Mouse (Mus musculus): ENCODE measurements around the gene Gm7137. TPM values are rescaled to one million over a fixed set of nuclear protein-coding genes. Genes with fewer than 3 reads are reported as not detected.
"Not testable (repeated sequence)": the region's sequence is repeated elsewhere in the genome, so short reads cannot be mapped to it uniquely, and the experiment has no call there.

Gm7137 gene
- not detected in 2 replicates for polyA plus RNA-seq (2015; fragmentation: Nextera tagmentation; extraction: Ambion mirVana)

DNA sequence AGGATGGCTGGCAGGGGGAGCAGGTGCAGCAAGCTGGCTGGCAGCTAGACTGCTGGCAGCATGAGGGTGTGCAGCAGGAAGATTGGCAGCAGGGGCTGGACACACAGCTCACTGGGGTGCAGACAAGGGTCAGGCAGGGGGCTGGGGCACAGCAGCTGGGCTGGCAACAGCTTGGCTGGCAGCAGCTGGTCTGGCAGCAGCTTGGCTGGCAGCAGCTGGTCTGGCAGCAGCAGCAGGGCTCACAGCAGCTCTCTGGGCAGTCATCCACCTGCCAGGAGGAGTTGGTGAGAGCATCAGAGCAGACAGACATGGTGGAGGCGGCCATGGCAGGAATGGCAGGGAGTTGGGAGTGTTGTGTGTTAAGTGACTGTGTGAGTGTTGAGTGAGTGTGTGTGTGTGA, at the start of gene Gm7137:
Gm7137 (minus strand) TSS at position 325 of the 400 bp plus-strand sequence.
- not testable (repeated sequence) for ATAC-seq (ENCODE audit: low read depth)

DNA sequence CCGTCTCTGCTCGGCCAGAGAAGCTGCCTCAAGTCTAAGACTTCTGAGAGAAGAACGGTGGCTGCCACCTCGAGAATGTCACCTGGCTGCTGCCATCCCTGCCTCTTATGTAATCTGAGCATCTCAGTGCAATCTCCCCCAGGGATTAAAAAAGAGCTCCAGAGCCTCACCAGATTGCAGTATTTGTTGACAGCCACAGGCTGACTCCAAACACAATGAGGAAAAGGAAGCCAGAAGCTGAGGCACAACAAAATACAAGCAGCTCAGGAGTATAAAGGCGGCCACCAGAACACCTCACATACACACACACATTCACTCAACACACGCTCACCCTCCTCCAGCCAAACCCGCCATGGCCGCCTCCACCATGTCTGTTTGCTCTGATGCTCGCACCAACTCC, 47.6 kb upstream of the Gm7137 start, which contains the start of gene Krtap10-10:
Krtap10-10 (plus strand) TSS at position 301 of the 400 bp plus-strand sequence.
- Histone ChIP-seq H3K36me3 (ENCODE audit: control insufficient read depth, insufficient read depth) (no peaks in the 10 kb centered on the region), H3K9ac (ENCODE audit: low read depth, low read length) (no peak within 1 kb of the TSS), H3K9me3 (replicated peaks; ENCODE audit: control insufficient read depth, low read length) (no peaks in the 10 kb centered on the region), H3K4me2 (ENCODE audit: low read depth, low read length) (no peak within 1 kb of the TSS), H3K4me1 (ENCODE audit: control insufficient read depth, low read depth, low read length) (no peaks in the 10 kb centered on the region), H3K27ac (ENCODE audit: low read length) (no peak within 1 kb of the TSS), H3K4me3 (ENCODE audit: low read depth, low read length) (no peak within 1 kb of the TSS), H3K27me3 (ENCODE audit: control insufficient read depth, insufficient read depth, low read depth, low read length) (no peaks in the 10 kb centered on the region)
- WGBS (ENCODE audit: insufficient replicate concordance), result 48% methylated on average over 9 of the region's 9 CpGs
- ATAC-seq (ENCODE audit: low read depth), result no peak

More for the DNA sequence above, at the start of gene Gm7137:
- not testable (repeated sequence) for H3K4me3 ChIP-seq (ENCODE audit: low read depth, low read length); H3K27ac ChIP-seq (ENCODE audit: low read length); H3K27me3 ChIP-seq (ENCODE audit: control insufficient read depth, insufficient read depth, low read depth, low read length); H3K4me1 ChIP-seq (ENCODE audit: control insufficient read depth, low read depth, low read length); H3K9ac ChIP-seq (ENCODE audit: low read depth, low read length); H3K9me3 ChIP-seq (replicated peaks; ENCODE audit: control insufficient read depth, low read length); H3K4me2 ChIP-seq (ENCODE audit: low read depth, low read length); H3K36me3 ChIP-seq (ENCODE audit: control insufficient read depth, insufficient read depth)
- whole genome bisulfite sequencing (ENCODE audit: insufficient replicate concordance), result no CpG with 5 or more reads among the region's 1 CpGs

DNA sequence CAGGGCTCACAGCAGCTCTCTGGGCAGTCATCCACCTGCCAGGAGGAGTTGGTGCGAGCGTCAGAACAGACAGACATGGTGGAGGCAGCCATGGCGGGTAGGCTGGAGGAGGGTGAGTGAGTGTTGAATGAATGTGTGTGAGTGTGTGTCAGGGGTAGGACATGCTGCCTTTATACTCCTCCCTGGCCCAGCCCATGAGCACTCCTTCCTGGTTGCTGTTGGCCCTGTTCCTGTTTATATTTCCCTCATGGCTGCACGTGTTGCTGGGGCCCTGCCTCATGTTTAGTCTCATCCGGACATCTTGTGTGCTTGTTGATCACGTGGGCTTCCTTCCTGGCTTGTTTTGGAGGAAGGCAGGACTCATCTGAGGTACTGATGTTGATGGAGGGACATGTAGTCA, 39.0 kb upstream of the Gm7137 start, which contains the start of gene Krtap10-4:
Krtap10-4 (minus strand) TSS at position 145 of the 400 bp plus-strand sequence.
- Histone ChIP-seq H3K4me3 (ENCODE audit: low read depth, low read length) (no peak within 1 kb of the TSS), H3K27ac (ENCODE audit: low read length) (no peak within 1 kb of the TSS), H3K27me3 (ENCODE audit: control insufficient read depth, insufficient read depth, low read depth, low read length) (no peaks in the 10 kb centered on the region), H3K36me3 (ENCODE audit: control insufficient read depth, insufficient read depth) (no peaks in the 10 kb centered on the region), H3K4me1 (ENCODE audit: control insufficient read depth, low read depth, low read length) (no peaks in the 10 kb centered on the region), H3K9ac (ENCODE audit: low read depth, low read length) (no peak within 1 kb of the TSS), H3K9me3 (replicated peaks; ENCODE audit: control insufficient read depth, low read length) (no peaks in the 10 kb centered on the region), H3K4me2 (ENCODE audit: low read depth, low read length) (no peak within 1 kb of the TSS)
- ATAC-seq (ENCODE audit: low read depth), result no peak
- WGBS (ENCODE audit: insufficient replicate concordance), result 41% methylated on average over 6 of the region's 6 CpGs

DNA sequence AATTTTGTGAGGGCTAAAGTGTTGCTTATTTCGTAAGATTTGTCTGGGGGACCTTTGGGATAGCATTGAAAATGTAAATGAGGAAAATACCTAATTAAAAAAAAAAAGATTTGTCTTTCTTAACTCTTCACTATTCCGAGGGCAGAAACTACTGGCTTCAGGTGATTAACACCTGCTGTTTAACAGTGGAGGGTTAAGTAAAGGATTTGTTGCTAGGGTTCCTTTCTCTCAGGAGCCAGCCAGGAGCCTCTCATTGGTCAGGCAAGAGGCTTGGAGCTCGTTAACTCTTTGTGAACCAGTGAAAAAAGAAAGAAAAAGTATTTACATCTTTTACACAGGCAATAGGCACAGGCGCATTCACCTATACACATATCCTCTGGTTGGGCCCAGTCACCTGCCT, 31.2 kb upstream of the Gm7137 start:
- Histone ChIP-seq H3K4me3 (ENCODE audit: low read depth, low read length) (no peak overlapping the region), H3K9me3 (replicated peaks; ENCODE audit: control insufficient read depth, low read length) (no peaks in the 10 kb centered on the region), H3K27me3 (ENCODE audit: control insufficient read depth, insufficient read depth, low read depth, low read length) (no peaks in the 10 kb centered on the region), H3K27ac (ENCODE audit: low read length) (no peak overlapping the region), H3K4me2 (ENCODE audit: low read depth, low read length) (no peak overlapping the region), H3K36me3 (ENCODE audit: control insufficient read depth, insufficient read depth) (no peaks in the 10 kb centered on the region), H3K4me1 (ENCODE audit: control insufficient read depth, low read depth, low read length) (no peaks in the 10 kb centered on the region), H3K9ac (ENCODE audit: low read depth, low read length) (no peak overlapping the region)
- ATAC-seq (ENCODE audit: low read depth), result no peak
- WGBS (ENCODE audit: insufficient replicate concordance), result 46% methylated on average over 4 of the region's 4 CpGs

DNA sequence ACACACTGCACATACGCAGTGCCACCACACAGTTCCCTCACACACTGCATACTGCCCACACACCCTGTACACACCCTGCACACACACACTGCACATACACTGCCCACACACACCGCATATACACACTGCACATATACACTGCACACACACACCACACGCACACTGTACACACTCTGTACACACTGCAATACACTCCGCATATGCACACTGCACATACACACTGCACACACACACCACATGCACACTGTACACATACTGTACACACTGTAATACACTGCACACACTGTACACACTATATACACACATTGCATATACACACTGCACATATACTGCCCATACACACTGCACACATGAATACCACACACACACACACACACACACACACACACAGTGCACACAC, 30.5 kb upstream of the Gm7137 start:
- H3K4me2 ChIP-seq (ENCODE audit: low read depth, low read length), result no peak overlapping the region
- no peak for ATAC-seq (ENCODE audit: low read depth)
- no peak overlapping the region for H3K9ac ChIP-seq (ENCODE audit: low read depth, low read length)
- no peaks in the 10 kb centered on the region for H3K36me3 ChIP-seq (ENCODE audit: control insufficient read depth, insufficient read depth)
- 80% methylated on average over 4 of the region's 4 CpGs for WGBS (ENCODE audit: insufficient replicate concordance)
- H3K27me3 ChIP-seq (ENCODE audit: control insufficient read depth, insufficient read depth, low read depth, low read length), result no peaks in the 10 kb centered on the region
- no peak overlapping the region for H3K4me3 ChIP-seq (ENCODE audit: low read depth, low read length)
- no peak overlapping the region for H3K27ac ChIP-seq (ENCODE audit: low read length)
- H3K4me1 ChIP-seq (ENCODE audit: control insufficient read depth, low read depth, low read length), result no peaks in the 10 kb centered on the region
- no peaks in the 10 kb centered on the region for H3K9me3 ChIP-seq (replicated peaks; ENCODE audit: control insufficient read depth, low read length)

DNA sequence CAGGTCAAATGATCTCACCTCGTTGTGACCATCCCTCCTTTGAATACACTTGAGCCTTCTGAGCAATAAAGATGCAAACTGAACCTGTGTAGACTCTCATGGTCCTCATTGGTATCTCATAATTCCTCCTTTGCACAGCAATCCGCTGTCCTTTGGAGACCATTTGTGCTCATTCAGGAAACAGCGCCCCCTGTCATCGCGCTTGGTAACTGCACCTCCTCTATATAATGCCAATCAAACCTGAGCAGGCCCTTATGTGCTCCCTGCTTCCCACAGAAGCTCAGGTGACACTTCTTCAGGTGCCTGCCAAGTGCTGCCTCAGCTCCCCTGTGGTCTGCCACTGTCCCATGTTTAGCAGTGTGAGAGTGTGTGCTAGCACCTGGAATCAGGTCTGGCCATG, 27.5 kb upstream of the Gm7137 start:
- H3K9ac ChIP-seq (ENCODE audit: low read depth, low read length), result no peak overlapping the region
- no peaks in the 10 kb centered on the region for H3K36me3 ChIP-seq (ENCODE audit: control insufficient read depth, insufficient read depth)
- no peak for ATAC-seq (ENCODE audit: low read depth)
- no peak overlapping the region for H3K27ac ChIP-seq (ENCODE audit: low read length)
- WGBS (ENCODE audit: insufficient replicate concordance), result 30% methylated on average over 5 of the region's 5 CpGs
- H3K4me2 ChIP-seq (ENCODE audit: low read depth, low read length), result no peak overlapping the region
- no peaks in the 10 kb centered on the region for H3K9me3 ChIP-seq (replicated peaks; ENCODE audit: control insufficient read depth, low read length)
- no peaks in the 10 kb centered on the region for H3K4me1 ChIP-seq (ENCODE audit: control insufficient read depth, low read depth, low read length)
- no peak overlapping the region for H3K4me3 ChIP-seq (ENCODE audit: low read depth, low read length)
- no peaks in the 10 kb centered on the region for H3K27me3 ChIP-seq (ENCODE audit: control insufficient read depth, insufficient read depth, low read depth, low read length)

DNA sequence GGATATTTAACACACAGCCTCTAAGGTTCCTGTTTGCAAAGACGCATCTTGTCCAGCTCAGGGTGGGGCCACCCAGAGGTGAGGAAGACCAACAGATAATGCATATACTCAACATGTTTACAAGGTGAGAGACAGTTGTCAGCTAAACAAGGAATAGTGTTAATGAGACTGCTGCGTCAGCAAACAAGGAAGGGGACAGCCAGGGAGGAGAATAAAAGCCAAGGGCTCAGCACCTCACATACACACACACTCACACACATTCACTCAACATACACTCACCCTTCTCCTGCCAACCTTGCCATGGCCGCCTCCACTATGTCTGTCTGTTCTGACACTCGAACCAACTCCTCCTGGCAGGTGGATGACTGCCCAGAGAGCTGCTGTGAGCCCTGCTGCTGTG, 26.4 kb upstream of the Gm7137 start, which contains the start of gene Gm2696:
Gm2696 (plus strand) TSS at position 301 of the 400 bp plus-strand sequence.
- WGBS (ENCODE audit: insufficient replicate concordance), result 37% methylated on average over 4 of the region's 4 CpGs
- no peaks in the 10 kb centered on the region for H3K4me1 ChIP-seq (ENCODE audit: control insufficient read depth, low read depth, low read length)
- H3K4me3 ChIP-seq (ENCODE audit: low read depth, low read length), result no peak within 1 kb of the TSS
- H3K9ac ChIP-seq (ENCODE audit: low read depth, low read length), result no peak within 1 kb of the TSS
- H3K36me3 ChIP-seq (ENCODE audit: control insufficient read depth, insufficient read depth), result no peaks in the 10 kb centered on the region
- no peak within 1 kb of the TSS for H3K4me2 ChIP-seq (ENCODE audit: low read depth, low read length)
- H3K27me3 ChIP-seq (ENCODE audit: control insufficient read depth, insufficient read depth, low read depth, low read length), result no peaks in the 10 kb centered on the region
- ATAC-seq (ENCODE audit: low read depth), result no peak
- no peaks in the 10 kb centered on the region for H3K9me3 ChIP-seq (replicated peaks; ENCODE audit: control insufficient read depth, low read length)
- H3K27ac ChIP-seq (ENCODE audit: low read length), result no peak within 1 kb of the TSS

DNA sequence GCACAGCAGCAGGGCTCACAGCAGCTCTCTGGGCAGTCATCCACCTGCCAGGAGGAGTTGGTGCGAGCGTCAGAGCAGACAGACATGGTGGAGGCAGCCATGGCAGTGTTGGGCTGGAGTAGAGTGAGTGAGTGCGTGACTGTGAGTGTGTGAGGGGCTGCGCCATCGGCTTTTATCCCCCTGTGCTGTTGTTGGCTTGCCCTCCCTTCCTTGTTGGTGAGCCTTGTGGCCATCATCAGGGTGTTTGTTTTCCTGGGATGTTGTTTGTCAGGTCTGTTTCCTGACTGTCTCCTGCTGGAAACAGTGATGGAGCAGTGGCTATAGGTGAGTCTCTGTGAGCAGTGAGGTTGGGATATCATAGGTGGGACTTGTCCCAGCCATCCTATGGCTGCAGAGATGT, 23.7 kb upstream of the Gm7137 start, which contains the start of gene Gm9507:
Gm9507 (minus strand) TSS at position 101 of the 400 bp plus-strand sequence.
- H3K4me1 ChIP-seq (ENCODE audit: control insufficient read depth, low read depth, low read length), result no peaks in the 10 kb centered on the region
- no peak within 1 kb of the TSS for H3K4me2 ChIP-seq (ENCODE audit: low read depth, low read length)
- H3K27ac ChIP-seq (ENCODE audit: low read length), result no peak within 1 kb of the TSS
- no peak within 1 kb of the TSS for H3K9ac ChIP-seq (ENCODE audit: low read depth, low read length)
- 53% methylated on average over 5 of the region's 5 CpGs for WGBS (ENCODE audit: insufficient replicate concordance)
- no peaks in the 10 kb centered on the region for H3K9me3 ChIP-seq (replicated peaks; ENCODE audit: control insufficient read depth, low read length)
- no peak for ATAC-seq (ENCODE audit: low read depth)
- H3K27me3 ChIP-seq (ENCODE audit: control insufficient read depth, insufficient read depth, low read depth, low read length), result no peaks in the 10 kb centered on the region
- H3K4me3 ChIP-seq (ENCODE audit: low read depth, low read length), result no peak within 1 kb of the TSS
- H3K36me3 ChIP-seq (ENCODE audit: control insufficient read depth, insufficient read depth), result no peaks in the 10 kb centered on the region

DNA sequence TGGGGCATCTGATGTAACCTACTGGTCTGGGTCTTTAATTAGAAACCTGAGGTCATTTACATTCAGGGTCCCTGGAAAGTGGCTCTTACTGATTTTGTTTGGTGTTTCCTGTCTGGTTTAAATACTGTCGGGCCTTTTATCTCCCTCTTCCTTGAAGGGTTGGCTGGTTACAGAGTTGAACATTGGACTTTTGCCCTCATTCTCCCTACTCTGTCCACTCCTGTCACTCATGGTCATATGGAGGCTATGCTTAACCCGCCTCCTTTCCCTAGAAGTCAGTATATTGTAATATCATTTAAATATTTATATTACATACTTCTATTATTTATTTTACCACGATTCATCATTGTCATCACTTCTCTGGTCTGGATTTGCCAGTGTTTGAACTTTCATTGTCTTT, 16.1 kb upstream of the Gm7137 start:
- no peak for ATAC-seq (ENCODE audit: low read depth)
- H3K27ac ChIP-seq (ENCODE audit: low read length), result no peak overlapping the region
- no peaks in the 10 kb centered on the region for H3K4me1 ChIP-seq (ENCODE audit: control insufficient read depth, low read depth, low read length)
- no peak overlapping the region for H3K4me2 ChIP-seq (ENCODE audit: low read depth, low read length)
- no peaks in the 10 kb centered on the region for H3K9me3 ChIP-seq (replicated peaks; ENCODE audit: control insufficient read depth, low read length)
- no peak overlapping the region for H3K4me3 ChIP-seq (ENCODE audit: low read depth, low read length)
- 36% methylated on average over 3 of the region's 3 CpGs for WGBS (ENCODE audit: insufficient replicate concordance)
- H3K27me3 ChIP-seq (ENCODE audit: control insufficient read depth, insufficient read depth, low read depth, low read length), result no peaks in the 10 kb centered on the region
- no peak overlapping the region for H3K9ac ChIP-seq (ENCODE audit: low read depth, low read length)
- H3K36me3 ChIP-seq (ENCODE audit: control insufficient read depth, insufficient read depth), result no peaks in the 10 kb centered on the region
